Mouse (Mus musculus): ENCODE data around the gene Gm2431.
"Not testable (repeated sequence)": the region's sequence is repeated elsewhere in the genome, so short reads cannot be mapped to it uniquely, and the experiment has no call there.

The Gm2431 gene

GRCm38 (mm10) chr7:142258254-142258653 lies at the start of gene Gm2431:
Gene Gm2431, minus strand, starts transcription at chr7:142258354.
- DNase-seq: not testable (repeated sequence)

- DNase-seq: not testable (repeated sequence)
Measured at GRCm38 (mm10) chr7:142303929-142304328, 45.8 kb upstream of the Gm2431 start.

DNA sequence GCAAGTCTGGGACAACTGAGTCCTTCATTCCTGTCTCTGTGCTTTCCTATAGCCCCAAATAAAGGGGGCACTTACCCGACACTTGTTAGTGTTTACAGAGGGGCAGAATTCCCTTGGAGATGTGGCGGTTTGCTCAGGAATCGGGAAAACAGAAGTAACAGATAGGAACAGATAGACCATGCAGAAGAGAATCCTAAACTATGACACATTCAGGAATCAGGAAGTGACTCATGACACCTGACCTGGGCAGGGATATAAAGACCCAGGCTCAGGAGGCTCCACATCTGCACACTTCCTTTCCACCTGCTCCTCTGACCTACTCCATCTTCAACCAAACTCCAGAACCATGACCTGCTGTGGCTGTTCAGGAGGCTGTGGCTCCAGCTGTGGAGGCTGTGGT lies 45.1 kb upstream of the Gm2431 start, which contains the start of gene Krtap5-4:
Krtap5-4 (plus strand) TSS at position 301 of the 400 bp plus-strand sequence.
- DNase-seq: no peak

DNA sequence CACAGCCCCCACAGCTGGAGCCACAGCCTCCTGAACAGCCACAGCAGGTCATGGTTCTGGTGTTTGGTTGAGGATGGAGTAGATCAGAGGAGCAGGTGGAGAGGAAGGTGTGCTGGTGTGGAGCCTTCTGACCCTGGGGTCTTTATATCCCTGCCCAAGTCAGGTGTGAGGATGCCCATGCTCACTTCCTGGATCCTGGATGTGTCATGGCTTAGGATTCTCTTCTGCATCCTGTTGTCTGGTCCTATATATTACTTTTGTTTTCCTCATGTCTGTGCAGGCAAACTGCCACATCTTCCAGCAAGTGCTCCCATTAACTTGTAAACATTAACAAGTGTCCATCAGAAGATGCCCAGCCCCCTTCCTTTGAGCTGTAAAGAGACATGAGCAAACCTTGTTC lies 38.9 kb upstream of the Gm2431 start, which contains the start of gene Krtap5-1:
Krtap5-1 (minus strand) TSS at position 101 of the 400 bp plus-strand sequence.
- DNase-seq: not testable (repeated sequence)

GRCm38 (mm10) chr7:142296108-142296507 lies 38.0 kb upstream of the Gm2431 start:
- DNase-seq: not testable (repeated sequence)

DNA sequence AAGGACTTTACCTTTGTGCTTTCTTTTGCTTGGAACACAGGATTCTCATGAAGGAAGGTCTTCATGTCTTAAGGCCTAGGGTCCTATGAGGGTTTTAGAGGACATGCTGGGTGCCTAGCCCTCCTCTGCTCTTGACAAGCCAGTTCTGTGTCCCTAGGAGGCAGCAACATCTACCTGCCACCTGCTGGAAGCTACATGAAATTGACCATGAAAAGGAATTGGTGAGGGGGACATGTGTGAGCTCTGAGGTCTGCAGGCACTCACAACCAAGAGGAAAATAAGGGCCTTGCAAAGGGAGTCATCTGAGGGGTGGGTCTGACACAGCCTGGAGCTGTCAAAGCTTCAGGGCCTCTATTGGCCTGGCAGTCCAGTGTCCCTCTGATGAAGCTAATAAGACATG lies 37.3 kb upstream of the Gm2431 start:
- DNase-seq: no peak

DNA sequence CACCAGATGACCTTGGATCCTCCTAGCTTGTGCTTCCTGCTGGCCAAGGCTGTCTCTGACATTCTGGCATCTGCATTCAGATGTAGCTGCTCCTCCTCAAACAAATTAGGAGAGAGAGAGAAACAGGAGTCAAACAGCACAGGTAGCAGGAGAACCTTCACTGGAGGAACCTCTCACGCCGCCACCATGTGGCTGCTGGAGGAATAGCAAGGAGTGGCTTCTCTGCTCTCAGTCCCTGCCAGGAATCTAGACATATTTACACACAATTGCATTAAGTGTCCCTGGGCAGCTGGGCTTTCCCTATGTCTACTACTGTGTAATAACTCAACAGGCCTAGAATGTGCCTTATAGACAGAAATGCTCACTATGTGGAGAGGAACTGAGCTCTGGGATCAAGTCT lies 35.7 kb upstream of the Gm2431 start:
- peak; percentile 38 for DNase-seq

- DNase-seq: not testable (repeated sequence)
Measured at GRCm38 (mm10) chr7:142285910-142286612, 27.9 kb upstream of the Gm2431 start.

DNA sequence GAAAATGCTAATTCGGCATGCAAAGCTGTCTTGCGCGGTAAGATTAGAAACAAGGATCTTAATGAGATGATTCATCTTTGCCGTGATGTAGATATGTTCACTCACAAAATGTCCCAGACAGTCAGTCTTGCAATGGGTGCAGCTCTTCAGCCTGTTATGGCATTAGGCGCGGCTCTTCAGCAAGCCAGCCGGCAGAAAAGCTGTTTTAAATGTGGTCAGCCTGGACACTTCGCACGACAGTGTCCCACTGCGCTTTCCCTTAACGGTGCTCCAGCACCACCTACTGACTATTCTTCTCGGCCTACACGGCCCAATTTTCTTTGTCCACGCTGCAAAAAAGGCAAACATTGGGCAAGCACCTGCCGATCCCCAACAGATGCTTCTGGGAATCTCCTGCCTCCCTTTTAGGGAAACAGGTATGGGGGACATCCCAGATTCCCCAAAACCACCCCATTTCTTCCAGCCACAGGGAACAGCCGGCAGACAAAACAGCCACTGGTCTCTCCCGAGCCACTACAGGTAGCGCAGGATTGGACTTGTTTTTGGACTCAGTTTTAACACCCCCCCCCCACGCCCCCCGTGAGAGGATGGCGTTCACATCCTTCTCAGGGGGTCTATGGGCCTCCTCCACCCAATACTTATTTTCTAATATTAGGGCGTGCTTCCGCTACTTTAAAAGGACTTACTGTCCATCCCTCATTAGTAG lies 27.1 kb upstream of the Gm2431 start:
- peak; percentile 40 for DNase-seq

DNA sequence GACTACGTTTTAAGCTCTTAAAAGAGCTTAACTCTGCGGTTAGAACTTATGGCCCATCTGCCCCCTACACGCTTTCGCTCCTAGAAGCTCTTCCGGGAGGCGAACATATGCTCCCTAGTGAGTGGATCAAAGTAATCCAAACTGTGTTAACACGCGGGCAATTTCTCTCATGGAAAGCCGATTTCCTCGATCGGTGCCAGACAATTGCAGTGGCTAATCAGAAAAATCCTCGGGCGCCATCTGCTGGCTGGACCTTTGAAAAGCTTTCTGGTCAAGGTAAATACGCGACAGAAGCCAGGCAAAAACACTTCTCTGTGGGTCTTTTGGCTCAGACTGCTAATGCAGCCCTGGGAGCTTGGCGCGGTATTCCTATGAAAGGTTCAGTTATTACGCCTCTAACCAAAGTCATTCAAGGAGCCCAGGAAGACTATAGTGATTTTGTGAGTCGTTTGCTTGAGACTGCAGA lies 26.5 kb upstream of the Gm2431 start:
- peak; percentile 92 for DNase-seq

DNA sequence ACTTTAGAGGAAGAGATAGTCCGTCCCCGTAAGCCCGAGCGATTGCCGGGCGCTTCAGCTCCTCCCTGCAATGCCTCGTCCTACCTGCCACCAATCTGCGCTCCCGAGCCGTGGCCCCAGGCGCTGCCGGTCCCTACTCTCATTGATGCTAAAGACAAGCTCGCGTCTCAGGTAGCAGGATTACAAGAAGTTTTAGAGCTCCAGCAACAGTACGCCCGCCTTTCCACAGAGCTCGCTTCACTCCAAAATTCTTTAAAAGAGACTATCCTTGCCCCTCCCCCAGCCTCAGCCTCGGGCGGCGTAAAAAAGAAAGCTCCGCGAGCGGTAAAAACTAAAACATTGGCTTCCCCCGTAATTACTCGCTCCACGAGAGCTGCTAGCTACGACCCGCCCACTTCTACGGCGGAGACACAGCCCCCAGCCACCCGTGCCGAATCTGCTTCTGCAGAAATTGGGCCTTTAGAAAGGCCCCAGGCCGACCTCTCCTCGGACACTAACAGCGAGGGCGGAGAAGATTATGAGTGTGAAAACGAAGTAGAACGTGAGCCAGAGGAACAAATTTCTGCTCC lies 26.0 kb upstream of the Gm2431 start:
- peak; percentile 65 for DNase-seq

DNA sequence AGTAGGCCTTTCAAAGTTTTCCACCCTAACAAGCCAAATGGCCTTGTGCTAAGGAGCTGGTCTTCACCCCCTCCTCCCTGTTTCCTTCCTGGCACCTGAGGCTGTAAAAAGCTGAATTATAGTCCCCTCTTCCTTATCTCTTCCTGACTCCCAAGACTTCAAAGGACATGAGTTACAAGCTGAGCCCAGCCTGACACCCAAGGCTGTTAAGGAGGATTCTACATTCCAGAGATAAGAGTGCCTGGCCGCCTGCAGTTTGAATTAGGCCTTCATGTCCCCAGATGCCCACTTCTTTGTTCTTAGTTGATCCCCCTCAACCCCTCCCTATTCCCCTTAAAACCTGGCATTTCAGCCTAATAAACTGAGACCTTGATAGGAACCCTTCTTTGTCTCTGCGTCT lies 24.7 kb upstream of the Gm2431 start:
- not testable (repeated sequence) for DNase-seq

DNA sequence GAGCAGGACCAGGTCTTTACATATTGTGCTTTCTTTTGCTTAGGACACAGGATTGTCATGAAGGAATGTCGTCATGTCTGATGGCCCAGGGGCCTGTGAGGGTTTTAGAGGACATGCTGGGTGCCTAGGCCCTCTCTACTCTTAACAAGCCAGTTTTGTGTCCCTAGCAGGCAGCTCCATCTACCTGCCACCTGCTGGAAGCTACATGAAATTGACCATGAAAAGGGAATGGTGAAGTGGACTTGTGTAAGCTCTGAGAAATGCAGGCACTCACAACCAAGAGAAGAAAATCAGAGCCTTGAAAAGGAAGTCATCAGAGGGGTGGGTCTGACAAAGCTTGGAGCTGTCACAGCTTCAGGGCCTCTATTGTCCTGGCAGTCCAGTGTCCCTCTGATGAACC lies 21.1 kb upstream of the Gm2431 start:
- DNase-seq: not testable (repeated sequence)

GRCm38 (mm10) chr7:142278183-142278582 lies 20.0 kb upstream of the Gm2431 start:
- peak; percentile 71 for DNase-seq

DNA sequence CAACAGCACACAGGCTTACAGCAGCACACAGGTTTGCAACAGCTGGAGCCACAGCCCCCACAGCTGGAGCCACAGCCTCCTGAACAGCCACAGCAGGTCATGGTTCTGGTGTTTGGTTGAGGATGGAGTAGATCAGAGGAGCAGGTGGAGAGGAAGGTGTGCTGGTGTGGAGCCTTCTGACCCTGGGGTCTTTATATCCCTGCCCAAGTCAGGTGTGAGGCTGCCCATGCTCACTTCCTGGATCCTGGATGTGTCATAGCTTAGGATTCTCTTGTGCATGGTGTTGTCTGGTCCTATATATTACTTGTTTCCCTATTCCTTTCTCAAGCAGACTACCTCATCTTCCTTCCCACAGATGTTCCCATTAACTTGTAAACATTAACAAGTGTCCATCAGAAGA lies 16.1 kb upstream of the Gm2431 start, which contains the start of gene Gm4559:
Gm4559 (minus strand) TSS at position 101 of the 400 bp plus-strand sequence.
- DNase-seq: not testable (repeated sequence)

DNA sequence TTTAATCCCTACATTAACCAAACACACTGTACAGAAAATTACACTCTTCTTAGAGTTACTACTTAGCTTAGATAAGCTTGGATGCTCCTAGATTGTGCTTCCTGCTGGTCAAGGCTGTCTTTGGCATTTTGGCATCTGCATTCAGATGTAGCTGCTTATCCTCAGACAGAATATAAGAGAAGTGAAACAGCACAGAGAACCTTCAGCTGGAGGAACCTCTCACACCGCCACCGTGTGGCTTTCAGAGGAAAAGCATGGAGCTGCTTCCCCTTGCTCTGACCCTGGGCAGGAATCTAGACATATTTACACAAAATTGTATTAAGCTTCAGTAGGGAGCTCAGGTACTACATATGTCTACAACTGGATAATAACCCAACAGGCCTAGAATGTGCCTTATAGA lies 2.6 kb downstream of the Gm2431 start:
- peak; percentile 24 for DNase-seq

GRCm38 (mm10) chr7:142249824-142250223 lies 8.3 kb downstream of the Gm2431 start:
- DNase-seq: peak; percentile 29

DNA sequence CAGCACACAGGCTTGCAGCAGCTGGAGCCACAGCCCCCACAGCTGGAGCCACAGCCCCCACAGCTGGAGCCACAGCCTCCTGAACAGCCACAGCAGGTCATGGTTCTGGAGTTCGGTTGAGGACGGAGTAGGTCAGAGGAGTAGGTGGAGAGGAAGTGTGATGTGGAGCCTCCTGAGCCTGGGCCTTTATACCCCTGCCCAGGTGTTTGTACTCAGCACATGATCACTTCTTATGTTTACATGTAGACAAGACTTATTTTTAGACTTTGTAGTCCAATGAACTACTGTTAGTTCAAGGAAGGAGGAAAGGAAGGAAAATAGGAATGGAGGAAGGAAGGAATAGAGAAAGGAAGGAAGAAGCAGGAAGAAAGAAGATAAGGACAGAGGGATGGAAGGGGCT lies 17.2 kb downstream of the Gm2431 start, which contains the start of gene Gm40460:
Gm40460 (minus strand) TSS at position 101 of the 400 bp plus-strand sequence.
- no peak for DNase-seq

GRCm38 (mm10) chr7:142231540-142231939 lies 26.6 kb downstream of the Gm2431 start:
- no peak for DNase-seq

GRCm38 (mm10) chr7:142229871-142230270 lies 28.3 kb downstream of the Gm2431 start, which contains the start of gene Krtap5-5:
Gene Krtap5-5, minus strand, starts transcription at chr7:142229971.
- not testable (repeated sequence) for DNase-seq

GRCm38 (mm10) chr7:142224518-142224917 lies 33.6 kb downstream of the Gm2431 start:
- no peak for DNase-seq

DNA sequence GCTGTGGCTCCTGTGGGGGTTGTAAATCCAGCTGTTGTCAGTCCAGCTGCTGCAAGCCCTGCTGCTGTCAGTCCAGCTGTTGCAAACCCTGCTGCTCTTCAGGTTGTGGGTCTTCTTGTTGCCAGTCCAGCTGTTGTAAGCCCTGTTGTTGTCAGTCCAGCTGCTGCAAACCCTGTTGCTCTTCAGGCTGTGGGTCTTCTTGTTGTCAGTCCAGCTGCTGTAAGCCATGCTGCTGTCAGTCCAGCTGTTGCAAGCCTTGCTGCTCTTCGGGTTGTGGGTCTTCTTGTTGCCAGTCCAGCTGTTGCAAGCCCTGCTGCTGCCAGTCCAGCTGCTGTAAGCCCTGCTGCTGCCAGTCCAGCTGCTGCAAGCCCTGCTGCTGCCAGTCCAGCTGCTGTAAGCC lies 46.0 kb downstream of the Gm2431 start:
- DNase-seq: not testable (repeated sequence)

- DNase-seq: no peak
Measured at GRCm38 (mm10) chr7:142211559-142211958, 46.6 kb downstream of the Gm2431 start, which contains the start of gene Gm7579. Gene Gm7579, plus strand, starts transcription at chr7:142211859.
